Mouse (Mus musculus) inflammation-experienced regulatory T-cells, adult 6 months (primary cell): ENCODE data around the gene Sptlc2. TPM values are rescaled to one million over a fixed set of nuclear protein-coding genes. Genes with fewer than 3 reads are reported as not detected.
"Not testable (repeated sequence)": the region's sequence is repeated elsewhere in the genome, so short reads cannot be mapped to it uniquely, and the experiment has no call there.

Source experiments
- ATAC-seq: one replicate; pipeline ENCODE4 v1.8.0; 2017
- polyA plus RNA-seq, 3 experiments: library from polyadenylated mRNA; unstranded; fragments of 100-300 nt; shearing (Covaris generic); gene quantifications; one replicate each; pipeline ENCODE4 v1.2.1; 2017

Gene Sptlc2
- polyA plus RNA-seq, 3 experiments from 2014 or later, result 69.9 to 85.2 (median 72.4) TPM

DNA sequence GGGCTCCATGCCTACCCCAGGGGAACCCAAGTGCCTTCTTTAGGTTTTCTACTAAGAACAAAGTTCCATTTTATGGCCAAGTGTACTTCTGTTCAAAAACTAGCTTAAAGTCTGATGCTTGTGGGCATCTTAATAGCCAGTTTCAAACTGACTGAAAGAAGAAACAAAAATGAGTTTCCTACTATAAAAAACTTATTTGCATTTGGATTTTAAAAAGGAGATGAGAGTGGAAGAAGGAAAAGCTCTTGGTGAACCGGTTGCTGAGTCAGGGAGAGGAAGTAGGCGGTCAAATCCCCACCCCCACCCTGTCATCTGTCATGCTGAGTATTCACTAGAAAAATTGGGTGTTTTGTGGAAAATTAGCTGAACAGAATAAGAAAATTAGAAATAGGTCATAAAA lies 57.9 kb downstream of the Sptlc2 start:
- ATAC-seq, result no peak

DNA sequence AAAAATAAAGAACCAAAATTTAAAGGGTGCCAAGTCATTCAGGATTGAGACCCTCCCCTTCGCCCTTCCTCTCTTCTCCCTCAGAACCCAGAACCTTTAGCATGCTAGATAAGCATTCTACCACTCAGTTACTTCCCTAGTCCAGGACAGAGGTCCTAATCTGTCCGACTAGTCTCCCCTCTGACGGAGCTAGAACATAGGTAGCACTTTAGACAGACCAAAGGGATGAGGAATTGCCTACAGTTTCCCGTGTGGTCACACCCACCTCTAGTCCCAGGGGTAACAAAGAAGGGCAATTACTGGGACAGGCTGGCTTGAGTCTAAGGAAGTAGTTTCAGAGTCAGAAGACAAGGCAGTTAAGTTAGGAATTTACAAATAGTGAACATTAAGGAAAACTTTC lies 60.1 kb downstream of the Sptlc2 start:
- ATAC-seq, result no peak

DNA sequence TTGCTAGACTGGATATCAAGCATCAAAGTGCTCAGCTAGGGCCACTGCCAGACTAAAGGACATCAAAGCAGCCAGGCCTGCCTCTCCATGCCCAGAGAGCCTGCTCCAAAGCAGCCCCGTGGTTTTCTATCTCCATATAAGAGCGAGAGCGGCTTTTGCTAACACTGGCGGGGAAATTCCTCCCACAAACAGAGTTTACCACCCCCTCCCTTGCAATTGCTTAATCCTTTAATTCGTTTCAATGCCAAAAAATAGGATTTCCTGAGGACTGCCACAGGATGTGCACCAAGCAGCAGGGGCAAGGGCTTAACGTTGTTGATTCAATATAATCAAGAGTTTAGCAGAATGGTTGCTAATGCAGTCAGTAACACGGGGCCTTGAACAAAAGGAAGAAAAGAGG lies 60.5 kb downstream of the Sptlc2 start:
- no peak for ATAC-seq

DNA sequence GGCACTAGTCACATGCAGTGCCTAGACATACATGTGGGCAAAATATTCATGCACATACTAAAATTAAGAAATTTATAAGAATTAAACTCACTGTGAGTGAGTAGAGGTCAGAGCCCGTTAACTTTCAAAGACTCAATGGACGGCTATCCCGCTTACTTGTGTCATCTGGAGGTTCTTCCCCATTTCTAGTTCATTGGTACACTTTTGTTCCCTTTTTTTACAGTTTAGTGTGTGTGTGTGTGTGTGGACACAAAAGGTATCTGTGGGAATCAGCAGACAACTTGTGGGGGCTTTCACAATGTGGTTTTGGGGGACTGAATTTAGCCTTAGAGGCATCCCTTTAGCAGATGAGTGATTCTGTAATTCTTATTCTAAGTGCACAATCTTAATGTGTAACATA lies 62.7 kb downstream of the Sptlc2 start:
- ATAC-seq, result no peak

DNA sequence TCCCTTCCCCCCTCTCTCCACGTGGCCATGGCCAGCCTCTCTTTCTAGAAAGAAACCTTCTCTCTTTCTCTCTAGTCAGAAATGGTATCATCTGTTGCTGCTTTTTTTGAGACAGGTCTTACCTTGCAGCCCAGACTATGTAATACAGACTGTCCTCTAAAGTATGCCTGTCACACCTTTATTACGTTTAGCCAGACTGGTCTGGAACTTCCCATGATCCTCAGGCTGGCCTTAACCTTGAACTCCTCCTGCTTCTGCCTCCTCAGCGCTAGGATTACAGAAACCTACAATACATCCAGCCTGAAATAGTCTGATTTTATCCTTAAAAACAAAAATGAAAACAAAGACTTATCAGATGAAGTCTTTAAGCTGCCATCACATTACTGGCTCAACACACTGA lies 68.9 kb downstream of the Sptlc2 start:
- no peak for ATAC-seq

DNA sequence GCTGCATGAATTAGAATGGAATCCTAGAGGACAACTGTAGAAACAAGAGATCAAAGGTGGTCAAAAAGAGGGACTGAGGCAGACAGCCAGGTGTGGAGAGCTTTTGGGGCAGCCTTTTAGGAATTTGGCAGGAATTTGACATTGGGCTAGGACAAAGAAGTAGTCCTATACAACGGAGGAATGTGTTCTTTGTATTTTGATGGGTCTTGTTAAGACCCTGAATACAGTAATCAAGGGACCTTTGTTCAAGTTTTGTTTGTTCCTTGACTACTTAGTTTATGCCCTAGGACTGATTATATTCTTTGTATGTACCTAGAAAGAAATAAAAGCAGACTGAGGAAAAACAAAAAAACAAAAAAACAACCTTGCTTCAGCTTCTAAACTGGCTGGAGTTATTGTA lies 70.2 kb downstream of the Sptlc2 start:
- no peak for ATAC-seq

DNA sequence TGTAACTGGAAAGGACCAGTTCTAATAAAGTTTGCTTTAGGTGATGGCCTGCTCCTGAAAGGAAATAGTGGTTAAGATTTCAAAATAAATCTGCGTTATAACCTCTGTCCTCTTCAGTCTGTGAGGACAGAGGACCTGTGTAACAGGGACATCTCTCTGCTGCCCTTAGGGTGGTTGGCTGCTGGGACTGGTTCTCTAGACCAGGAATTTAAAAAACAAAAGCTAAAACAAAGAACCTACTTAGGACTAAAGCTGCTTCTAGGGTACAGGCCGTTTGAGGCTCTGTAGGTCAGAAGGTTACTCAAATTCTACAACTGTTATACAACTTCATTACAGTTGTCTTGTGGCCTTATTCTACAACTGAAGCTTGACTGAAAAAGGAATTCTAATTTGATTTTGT lies 75.1 kb downstream of the Sptlc2 start:
- no peak for ATAC-seq

DNA sequence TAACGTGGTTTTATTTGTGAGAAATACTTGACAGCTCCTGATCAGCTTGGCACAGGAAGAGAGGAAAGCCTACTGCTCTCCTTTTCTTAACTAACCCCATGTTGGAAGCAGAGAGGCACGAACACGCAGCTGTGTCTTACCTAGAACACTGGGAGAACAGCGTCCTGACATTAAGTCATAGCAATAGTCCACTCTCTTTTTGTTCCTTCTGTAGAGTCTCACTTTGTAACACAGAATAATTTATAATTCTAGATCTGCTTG lies 81.6 kb downstream of the Sptlc2 start:
- not testable (repeated sequence) for ATAC-seq

DNA sequence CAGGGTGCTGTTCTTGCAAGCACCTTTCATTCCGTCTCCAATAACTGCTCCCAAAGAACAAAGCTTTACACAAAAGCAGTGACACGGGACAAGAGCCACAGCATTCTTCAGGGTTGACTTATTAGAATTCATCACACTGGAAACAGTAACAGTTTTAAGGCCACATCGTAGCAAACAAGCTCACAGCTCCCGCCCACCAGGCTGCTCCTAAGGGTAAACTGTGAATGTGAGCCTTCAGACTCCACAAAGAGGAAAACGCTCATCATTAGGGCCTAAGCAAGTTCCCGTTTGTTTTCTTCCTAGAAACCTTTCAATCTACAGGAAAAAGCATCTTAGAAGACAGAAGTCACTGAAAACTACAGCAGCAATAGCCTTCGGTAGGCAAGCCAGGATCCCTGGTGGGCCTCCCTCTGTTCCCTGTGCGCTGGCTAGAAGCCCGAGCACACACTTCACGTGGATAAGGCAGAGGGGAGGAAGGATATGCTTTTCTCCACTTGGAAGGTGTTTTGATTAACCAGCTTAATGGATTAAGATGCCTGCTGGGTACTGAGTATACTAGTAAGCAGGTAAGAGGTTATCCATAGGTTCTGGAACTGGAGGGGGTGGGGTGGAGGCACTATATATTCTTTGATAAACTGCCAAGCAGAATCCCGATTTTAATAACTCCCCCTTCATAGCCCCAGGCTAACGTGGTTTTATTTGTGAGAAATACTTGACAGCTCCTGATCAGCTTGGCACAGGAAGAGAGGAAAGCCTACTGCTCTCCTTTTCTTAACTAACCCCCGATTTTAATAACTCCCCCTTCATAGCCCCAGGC lies 82.2 kb downstream of the Sptlc2 start:
- no peak for ATAC-seq

DNA sequence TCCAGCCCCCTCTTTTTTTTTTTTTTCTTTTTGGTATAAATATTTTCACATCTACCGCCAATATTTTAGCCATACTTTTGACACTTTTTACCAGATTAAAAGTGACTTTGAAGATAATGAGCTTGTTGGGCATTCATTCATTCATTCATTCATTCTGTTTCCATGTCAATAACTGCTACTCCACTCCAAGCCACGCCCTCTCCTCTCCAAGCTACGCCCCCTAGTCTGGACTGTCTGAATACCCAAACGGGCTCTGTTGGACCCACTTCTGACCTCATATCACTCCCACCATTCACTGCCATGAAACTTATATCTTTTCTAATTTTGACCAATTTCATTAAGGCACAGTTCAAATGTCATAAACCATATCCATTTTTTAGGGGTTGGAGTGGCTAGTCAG lies 87.0 kb downstream of the Sptlc2 start:
- no peak for ATAC-seq

DNA sequence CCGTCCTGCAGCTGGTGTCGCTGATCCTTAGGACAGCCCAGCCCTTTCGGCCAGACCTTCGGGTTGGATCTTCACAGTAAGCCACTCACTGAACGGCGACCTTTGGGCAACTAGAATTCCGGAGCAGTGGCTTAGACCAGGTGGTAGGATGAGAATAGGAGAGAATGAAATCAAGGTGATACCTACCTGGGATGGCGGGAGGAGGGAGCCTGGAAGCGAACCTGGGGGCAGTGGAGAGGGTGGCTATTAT lies 87.8 kb downstream of the Sptlc2 start:
- ATAC-seq, result no peak

DNA sequence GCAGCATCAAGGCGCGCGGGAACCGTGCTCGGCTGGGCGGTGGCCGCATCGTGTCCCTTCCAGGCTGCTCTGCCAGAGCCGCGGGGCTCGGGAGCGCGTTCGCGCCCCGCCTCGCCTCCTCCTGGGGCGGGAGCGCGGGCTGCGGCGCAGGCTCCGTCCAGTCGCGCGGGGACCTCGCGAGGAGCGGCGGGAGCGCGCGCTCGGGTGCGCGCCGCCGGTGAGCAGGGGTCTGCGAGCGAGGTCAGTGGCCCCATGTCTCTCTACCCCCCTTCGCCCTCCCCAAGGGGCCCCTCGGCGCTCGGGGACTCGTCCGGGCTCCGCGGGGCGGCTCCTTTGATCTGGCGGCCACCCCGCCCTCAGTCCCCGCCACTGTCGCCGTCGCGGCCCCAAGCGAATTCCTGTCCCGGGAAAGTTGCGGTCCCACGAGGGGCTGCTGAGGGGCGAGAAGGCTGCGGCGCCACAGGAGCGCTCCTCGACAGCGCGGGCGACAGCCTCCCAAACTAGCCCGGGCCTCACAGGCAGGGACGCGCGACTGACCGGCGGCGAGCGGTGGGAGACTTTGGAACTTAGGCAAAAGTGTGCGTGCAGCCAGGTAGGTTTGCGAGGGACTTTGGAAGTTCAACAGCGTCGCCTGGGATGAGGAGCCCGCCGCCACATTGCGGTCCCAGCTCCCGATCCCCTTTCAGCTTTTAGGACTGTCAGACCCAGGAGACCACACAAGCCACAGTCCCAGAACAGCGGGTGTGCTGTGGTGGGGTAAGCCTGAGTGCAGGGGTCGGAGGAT lies 88.3 kb downstream of the Sptlc2 start, which contains the start of gene Ism2:
Gene Ism2, minus strand, starts transcription at position 49 of the 784 bp plus-strand sequence.
- ATAC-seq, result no peak

DNA sequence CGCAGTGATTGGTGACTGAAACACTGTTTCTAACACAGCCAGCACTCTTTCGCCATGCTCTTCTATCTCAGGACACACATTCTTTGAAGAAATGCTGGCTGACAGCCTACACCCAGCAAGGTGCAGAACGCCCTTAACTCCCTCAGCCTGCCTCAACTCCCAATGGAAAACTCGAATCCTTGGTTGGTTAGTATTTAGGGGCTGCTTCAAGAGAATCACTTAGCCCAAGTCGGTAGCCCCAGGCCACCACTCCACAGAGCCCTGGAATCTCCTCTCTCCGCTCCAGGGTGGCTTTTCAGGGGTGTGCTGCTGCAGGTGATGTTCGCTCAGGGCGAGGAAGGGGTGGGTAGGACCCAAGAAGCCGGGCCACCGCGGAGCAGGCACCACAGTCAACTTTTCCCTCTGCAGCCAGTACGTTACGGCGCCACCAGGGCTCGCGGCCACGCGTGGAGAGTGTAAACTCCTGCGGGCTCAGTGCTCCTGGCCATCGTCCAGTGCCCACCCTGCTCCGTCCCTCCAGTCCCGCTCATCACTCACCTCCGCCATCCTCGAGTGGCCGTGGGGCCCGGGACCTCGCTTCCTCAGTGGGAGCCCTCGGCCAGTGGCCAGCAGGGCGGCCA lies 89.0 kb downstream of the Sptlc2 start:
- no peak for ATAC-seq

DNA sequence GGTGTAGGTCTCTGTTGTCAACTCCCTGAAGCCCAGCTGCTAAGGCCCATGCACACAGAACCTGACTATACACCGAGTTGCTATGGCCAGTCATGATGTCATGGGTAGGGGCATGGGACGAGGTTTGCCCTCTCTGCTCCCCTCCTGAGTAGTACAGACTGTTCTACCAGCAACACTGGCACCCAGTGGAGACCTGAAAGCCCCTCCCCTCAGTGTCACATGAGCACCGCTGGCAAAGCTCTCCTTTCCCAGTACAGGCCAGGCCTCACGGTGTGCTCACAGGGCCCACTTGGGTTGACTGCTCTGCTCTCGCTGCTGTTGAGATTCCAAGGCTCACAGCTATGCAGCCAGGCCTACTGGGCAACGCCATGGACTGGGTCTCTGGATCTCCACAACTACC lies 94.2 kb downstream of the Sptlc2 start:
- no peak for ATAC-seq

DNA sequence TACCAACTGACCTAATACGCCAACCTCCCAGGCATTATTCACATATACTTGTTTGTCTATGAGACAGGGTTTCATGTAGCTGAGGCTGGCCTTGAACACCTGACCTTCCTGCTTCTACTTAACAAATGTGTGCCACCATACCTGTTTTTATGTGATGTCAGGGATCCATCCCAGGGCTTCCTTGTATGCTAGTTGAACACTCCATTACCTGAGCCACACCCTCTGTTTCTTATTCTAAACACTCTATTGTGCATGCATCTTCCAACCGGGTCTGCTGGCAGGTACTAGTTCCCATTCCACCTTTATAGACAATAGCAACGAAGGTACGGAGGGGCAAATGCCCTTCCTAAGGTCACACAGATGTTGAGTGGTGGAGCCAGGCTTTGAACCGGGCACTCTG lies 99.1 kb downstream of the Sptlc2 start:
- ATAC-seq, result no peak

DNA sequence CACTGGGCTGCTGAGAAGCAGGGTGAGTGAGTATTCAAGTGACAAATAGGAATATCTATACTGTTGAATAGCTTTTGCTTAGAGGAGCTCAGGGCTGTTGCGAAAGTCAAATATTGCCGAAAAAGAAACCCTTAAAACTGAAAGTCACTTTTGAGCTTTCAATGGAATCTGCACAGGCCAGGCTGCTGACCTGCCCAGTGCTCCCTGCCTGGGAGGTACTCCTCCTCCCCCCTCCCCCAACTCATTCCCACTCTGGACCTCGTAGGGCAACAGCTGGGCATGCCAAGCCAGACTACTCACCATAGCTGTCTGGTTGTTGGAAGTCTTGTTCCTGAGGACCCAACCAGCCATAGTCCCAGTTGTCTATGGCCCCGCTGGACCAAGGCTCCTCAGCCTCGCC lies 103.4 kb downstream of the Sptlc2 start:
- no peak for ATAC-seq

DNA sequence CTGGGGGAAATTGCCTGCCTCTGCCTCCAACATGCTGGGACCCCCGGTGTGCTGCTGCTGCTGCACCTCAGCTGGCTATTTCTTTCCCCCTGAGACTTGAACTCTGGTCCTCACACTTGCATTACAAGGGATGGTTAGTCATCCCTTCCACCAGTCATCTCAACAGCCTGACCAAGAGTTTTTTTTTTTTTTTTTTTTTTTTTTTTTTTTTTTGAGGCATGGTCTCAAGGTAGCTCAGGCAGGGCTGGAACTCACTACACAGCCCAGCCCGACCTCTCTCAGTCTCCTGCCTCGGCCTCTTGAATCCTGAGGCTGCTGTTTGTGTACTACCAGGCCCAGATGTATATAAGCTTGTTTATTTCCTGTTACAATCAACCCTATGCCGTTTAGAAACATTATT lies 103.9 kb downstream of the Sptlc2 start:
- ATAC-seq, result no peak

DNA sequence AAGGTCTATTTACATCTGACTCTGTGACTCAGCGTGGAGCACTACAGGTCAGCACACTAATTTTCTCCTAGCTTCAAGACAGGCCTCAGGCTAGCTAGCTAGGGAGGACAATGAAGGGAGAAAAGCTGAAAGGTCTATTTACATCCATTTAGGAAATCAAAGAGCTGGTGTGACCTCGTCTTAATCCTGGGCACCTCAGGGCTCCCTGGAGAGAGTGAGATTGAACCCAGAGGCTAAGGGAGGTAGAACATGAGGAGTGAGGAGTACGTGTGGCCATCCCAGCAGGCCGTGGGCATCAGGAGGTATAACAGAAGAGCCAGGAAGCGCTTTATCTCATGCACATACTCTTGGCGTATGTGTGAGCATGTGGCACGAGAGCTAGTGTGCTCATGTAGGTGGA lies 104.4 kb downstream of the Sptlc2 start:
- no peak for ATAC-seq

DNA sequence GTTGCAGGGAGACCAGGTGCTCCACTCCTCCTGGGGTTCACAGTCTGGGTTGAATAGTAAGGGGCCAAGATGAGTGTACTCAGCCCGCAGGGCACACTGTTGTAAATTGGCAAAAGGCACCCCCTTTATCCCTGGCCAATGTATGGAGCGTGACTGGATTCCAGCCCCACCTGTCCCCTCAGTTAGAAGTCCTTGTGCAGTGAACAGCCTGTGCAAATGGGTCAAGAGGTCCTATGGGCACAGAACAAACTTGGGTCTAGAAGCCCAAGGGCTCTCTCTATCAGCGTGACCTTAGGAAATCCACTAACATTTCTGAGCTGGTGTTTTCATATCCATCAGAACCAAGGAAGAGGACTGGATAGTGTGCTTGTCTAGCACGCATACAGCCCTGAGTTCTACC lies 105.4 kb downstream of the Sptlc2 start:
- ATAC-seq, result no peak

DNA sequence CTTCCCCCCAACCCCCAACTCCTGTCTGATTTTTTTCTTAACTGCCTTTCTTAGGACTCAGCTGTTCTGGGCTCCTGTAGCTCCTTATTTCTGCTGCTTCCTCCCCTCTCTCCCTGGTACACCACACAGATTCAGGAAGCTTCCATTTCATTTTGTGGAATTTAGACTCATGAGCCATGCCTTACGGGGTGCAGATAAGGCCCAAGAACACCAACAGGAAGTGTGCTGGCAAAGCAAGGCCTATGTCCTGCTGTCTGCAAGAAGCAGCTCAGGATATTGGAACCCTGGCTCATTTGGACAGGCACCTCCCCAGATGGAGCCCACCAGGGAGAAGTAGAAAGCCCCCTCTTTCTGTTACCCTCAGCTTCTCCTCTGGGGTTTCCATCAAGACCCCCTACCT lies 106.4 kb downstream of the Sptlc2 start:
- no peak for ATAC-seq

DNA sequence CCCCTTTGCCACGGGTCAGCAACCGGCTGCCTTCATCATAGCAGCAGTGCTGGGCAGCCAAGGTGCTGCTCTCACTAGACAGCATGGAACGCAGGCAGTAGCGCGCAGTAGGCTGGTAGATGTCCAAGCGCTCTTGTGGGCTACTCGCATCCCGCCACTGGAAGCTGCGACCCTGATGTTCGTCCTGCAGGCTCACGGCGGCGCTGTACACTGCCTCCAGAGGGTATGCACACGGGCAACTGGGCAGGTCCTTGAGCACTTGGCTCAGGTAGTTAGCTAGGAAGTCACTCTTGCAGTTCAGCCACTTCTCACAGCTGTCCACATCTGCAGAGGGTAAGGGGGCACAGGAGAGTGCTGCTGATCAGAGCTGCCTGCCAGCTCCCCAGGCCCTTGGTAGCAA lies 108.3 kb downstream of the Sptlc2 start:
- ATAC-seq, result no peak

DNA sequence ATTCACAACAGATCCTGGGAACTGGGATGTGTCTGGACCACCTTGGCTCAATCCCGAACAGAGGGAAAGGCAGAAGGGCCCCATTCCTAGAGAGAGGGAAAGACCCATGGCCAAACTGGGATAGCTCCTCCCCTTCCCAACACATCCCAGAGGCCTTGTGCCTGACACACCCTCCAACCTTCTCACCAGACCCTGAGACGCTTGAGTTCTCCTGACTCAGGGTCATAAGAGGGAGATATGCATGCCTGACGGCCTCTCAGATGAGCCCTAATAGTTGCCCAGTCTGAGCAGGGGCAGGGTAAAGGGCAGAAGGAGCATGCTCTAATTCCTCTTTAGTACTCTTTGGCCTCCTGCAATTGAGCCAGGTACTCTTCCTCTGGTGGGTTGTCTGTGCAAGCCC lies 108.8 kb downstream of the Sptlc2 start:
- no peak for ATAC-seq

DNA sequence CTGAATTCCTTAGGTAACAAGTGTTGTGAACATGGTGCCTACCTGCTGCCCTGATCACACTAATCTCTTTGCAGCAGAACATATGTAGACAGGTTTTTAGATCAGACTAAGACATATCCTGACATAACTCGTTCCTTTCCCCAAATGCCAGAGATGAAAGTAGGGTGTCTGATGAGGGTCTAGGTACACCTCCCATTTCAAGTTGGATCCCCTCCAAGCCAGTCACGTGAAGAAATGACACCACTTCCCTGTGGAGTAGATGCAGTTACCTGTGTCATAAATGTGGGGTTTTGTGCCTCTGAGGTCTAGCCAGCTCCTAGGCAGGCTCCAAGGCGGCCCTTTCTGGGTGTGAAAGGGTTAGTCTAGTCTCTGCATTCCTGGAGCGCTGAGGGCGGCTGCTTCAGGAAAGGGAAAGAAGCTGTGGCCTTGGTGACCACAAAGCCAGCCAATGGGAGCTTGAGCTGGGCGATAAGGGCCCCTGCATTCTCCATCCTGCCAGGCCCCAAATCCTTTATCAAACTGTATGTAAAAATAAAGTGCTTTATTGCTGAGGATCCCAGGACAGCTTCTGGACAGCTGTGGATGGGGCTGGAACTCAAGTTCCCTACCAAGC lies 109.9 kb downstream of the Sptlc2 start:
- no peak for ATAC-seq

DNA sequence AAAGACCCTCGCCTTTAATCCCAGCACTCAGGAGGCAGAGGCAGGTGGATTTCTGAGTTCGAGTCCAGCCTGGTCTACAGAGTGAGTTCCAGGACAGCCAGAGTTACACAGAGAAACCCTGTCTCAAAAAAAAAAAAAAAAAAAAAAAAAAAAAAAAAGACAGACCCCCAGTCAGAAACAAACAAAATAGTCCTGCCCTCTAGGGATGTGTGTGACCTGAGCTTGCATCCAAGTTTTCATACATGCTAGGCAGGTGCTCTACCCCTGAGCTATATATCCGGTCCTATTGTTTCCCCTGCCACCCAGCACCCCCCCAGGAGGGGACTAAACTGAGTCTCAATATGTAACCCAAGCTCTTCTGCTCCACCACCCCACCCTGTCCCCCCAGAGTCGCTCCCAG lies 110.9 kb downstream of the Sptlc2 start:
- ATAC-seq, result not testable (repeated sequence)
